Mouse (Mus musculus) heart, postnatal 0 days (tissue): ENCODE results near the gene Gm44965.

Source experiments
- CTCF ChIP-seq: IDR thresholded peaks from 2 replicates; pipeline ENCODE4 v1.5.1; 2016; ENCODE audit warnings: antibody characterized with exemption, control low read depth, low read depth
- EP300 ChIP-seq: IDR thresholded peaks from 2 replicates; pipeline ENCODE4 v1.6.1; 2016; ENCODE audit warnings: antibody characterized with exemption, low read depth

DNA sequence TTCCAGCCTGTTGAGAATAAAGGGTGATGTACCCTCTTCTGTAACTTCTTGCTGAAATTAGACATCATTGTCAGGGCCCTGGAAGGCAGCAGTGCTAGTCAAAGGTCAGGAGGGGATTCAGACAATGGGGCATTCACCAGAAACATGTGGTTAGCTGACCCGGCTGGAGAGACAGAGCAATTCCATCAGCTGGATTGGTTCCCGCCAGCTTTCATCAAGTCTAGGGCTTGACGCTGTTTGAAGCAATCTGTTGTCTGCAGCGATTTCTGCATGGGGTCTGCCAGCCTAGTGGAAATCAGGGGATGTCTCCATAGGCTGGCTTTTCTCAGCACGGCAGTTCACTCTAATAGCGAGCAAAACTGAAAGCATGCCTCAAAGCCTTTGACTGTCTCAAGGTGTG, 42.8 kb downstream of the Gm44965 start:
- no peak for TF ChIP-seq CTCF
- TF ChIP-seq EP300: no peak
